Mouse (Mus musculus) layer of hippocampus, postnatal 14 days (tissue): ENCODE measurements around the gene Dll4. TPM values are rescaled to one million over a fixed set of nuclear protein-coding genes. Genes with fewer than 3 reads are reported as not detected.

Experiments used
- DNase-seq, 2 experiments: peaks; one replicate each; pipeline ENCODE4 v3.0.0; 2021 to 2022; ENCODE audit warnings: low spot score in 2 of 2, mixed read lengths in 1 of 2
- total RNA-seq, 2 experiments: library from RNA; stranded (reverse); gene quantifications; 2 replicates each; pipeline ENCODE4 v1.2.3; 2021

Gene Dll4
- total RNA-seq, 2 experiments from 2014 or later, result 5.6 to 6.3 TPM

GRCm38 (mm10) chr2:119332177-119332661, 6.6 kb downstream of the Dll4 start:
- no peak for DNase-seq

- no peak for DNase-seq
These were observed 8.6 kb downstream of the Dll4 start for GRCm38 (mm10) chr2:119334135-119334534.

GRCm38 (mm10) chr2:119334964-119335525, 9.5 kb downstream of the Dll4 start:
- DNase-seq, result no peak

DNA sequence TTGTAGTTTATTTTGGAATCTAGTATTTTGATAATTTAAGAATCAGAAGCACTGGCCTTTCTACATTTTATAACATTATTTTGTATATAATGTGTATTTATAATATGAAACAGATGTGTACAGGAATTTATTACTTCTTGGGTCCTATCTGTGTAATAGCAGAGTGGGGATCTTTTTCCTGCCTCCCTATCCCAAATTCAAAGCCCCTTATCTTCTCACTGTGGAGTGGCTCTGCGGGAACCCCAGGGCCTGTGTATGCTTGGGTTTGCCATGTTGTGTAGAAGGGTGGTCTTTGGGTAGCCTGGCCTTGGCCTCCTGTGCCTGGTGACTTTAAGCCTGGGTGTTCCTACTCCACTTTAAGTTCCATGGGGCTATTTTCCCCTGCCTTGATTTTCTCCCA, 10.0 kb downstream of the Dll4 start:
- no peak for DNase-seq

DNA sequence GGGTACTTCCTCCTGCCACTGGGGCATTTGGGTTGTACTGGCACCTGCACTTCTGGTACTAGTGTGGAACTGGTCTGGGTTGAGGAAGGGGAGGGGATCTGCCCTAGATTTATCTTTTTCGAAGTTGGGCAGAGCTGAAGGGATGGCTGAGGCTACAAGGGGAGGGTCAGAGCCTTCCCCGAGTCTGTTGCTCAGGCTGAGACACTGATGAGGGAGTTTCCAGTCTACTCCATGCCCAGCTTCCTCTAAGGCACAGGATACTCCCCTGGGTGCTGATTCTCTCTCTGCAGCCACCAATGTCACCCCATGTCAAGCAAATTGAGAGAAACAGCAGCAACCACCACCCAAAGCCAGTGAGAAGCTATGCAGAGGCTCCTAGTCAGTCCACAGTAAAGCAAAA, 10.4 kb downstream of the Dll4 start:
- no peak for DNase-seq

DNA sequence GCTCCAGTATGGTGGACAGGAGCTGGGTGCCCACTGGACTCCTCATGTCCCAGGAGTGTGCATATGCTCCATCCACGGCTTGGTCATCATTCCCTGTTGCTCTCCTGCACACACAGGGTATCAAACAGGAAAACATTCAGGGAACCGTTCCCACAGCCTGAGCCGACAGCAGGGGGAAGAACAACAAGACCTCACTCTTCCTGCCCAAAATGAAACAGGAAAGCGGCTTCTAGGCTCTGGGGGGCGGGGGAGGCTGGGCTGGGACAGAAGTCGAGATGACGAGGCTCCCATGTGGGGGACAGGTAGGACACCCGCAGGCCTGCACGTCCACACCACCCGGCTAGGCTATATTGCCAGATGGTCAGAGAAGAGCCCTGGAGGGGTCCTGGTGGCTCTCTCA, 10.9 kb downstream of the Dll4 start:
- DNase-seq, result no peak

DNA sequence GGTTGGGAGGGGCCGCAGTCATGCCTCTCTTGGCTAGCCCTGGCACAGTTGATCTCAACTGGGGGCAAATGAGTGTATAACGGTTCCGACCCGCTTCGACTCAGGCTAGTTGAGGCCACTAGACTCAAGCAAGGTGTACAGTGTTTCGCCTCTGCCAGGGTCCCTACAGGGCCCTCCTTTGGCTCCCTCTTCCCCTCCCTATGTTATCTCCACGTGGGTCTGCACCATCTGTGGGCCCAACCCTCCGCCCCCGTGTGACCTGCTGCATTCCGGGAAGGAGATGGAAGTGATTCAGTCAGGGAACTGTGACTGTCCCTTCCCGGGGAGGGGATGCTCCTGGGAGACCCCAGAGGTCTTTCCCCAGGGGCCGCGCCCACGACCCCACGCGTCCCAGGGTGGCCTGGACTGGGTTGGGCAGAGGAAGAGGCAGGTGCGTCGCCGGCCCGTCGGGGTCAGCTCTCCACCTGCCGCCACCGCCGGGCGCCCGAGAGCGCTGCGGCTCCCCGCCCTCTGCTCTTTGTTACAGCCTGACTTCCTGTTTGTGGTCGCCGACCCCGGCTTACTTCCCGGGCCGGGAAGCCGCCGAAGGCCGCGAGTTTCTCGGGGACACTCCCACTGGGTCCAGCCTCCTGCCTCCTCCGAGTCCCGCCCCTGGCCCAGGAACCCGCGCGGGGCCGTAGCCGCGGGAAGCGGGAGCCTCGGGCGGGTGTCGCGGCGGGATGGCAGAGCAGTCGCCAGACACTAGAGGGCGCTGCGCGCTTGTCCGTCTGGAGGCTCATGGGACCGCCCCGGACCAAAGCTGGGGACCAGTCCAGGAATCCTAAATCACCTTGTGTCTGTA, 12.1 kb downstream of the Dll4 start:
- DNase-seq, result peak; percentile 84 to 85

- no peak for DNase-seq
These were observed 19.1 kb downstream of the Dll4 start for GRCm38 (mm10) chr2:119344537-119345138.

- DNase-seq, result peak; percentile 88 to 95
These were observed 25.2 kb downstream of the Dll4 start, which contains the start of gene Chac1 for GRCm38 (mm10) chr2:119350555-119351486. Gene Chac1, plus strand, starts transcription at chr2:119351229.

GRCm38 (mm10) chr2:119353707-119354106, 28.1 kb downstream of the Dll4 start:
- no peak for DNase-seq

DNA sequence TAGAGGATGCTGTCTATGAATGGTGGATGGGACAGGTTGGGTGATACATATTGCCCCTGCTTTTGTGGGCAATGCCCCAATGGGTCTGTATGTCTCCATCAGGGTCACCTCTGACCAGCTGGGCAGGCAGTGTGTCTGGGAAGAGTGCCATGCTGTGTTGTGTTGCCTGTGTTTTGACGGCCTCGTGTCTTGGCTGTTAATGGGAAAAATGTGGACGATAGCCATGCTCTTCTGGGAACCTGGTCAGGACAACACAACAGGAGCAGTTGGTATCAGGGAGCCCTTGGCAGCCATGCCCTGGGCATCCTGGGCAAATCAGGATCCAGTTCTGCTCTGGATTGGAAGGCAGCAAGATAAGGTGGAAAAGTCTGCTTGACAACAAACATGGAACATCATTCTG, 29.5 kb downstream of the Dll4 start:
- DNase-seq, result peak; percentile 54 to 71

GRCm38 (mm10) chr2:119355651-119356050, 30.1 kb downstream of the Dll4 start:
- DNase-seq, result no peak

- DNase-seq, result no peak
These were observed 30.7 kb downstream of the Dll4 start for GRCm38 (mm10) chr2:119356310-119356709.

DNA sequence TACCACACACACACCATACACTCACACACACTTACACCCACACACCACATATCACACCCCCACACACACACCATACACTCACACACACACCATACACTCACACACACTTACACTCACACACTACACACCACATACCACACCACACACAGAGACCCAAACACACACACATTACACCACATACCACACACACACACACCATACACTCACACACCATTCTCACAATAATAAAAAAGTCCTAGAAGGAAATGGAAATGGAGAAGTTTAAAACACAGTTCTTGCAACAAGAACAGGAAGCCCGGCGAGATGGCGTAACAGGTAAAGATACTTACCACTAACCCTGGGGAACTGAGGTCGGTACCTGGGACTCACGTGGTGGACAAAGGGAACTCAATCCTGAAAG, 31.2 kb downstream of the Dll4 start:
- no peak for DNase-seq

GRCm38 (mm10) chr2:119358249-119358648, 32.7 kb downstream of the Dll4 start:
- DNase-seq, result no peak

DNA sequence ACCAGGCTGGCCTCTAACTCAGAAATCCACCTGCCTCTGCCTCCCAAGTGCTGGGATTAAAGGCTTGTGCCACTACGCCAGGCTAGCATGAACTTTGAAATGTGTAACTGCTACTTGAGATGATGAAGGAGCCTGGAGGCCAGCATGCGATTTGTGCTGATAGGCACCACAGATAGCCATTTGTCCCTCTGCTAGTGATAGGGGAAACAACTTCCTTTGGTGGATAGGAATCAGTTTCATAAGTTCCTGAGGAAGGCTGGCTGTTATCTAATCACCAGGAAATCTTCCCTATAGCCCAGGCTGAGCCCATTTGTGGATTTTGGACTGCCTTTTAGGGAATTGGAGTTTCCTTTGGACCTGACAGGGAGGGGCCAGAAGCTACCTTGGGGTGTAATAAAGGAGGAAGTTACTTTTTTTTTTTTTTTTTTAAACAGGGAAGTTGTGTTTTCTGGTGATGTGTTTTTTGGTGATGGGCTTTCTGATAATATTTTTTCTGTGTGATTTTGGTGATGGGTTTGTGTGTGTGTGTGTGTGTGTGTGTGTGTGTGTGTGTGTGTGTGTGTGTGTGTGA, 34.2 kb downstream of the Dll4 start:
- DNase-seq, result no peak

DNA sequence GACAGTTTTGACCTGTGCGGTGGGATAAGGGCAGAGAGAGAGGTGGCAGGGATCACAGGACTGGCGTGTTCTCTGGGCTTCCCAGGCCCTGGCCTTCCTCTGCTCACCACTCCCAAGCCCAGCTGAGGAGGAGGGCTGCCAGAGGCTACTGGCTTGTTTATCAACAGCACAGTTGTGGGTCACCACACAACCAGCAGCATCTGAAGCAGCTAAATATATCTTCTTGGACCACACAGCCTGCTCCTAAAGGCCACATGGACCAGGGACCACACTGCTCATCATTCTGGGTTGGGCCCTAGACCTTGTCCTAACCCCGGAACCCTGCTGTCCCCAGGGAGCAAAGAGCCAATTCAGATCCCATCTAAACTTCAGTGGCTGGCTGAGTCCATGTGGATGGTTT, 39.4 kb downstream of the Dll4 start:
- no peak for DNase-seq

- DNase-seq, result no peak
These were observed 41.8 kb downstream of the Dll4 start for GRCm38 (mm10) chr2:119367346-119367745.

GRCm38 (mm10) chr2:119370116-119370515, 44.5 kb downstream of the Dll4 start:
- no peak for DNase-seq

DNA sequence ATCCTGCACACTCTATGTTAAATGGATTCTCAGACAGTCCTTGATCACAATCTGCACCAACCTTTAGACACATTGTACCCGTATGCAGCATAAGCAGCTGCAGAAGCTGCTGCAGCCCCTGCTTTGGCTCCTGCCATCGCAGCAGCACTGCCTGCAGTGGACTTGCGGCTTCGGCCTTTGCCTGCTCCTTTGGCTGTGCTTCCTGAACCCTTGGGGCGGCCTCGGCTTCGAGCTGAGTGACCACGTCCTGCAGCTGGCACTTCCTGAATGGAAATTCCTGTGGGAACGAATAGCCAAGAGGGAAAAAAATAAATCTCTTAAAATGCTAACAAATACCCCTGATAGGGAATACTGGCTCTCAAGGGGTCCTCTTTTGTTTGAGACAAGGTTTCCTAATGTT, 51.7 kb downstream of the Dll4 start:
- DNase-seq, result no peak

DNA sequence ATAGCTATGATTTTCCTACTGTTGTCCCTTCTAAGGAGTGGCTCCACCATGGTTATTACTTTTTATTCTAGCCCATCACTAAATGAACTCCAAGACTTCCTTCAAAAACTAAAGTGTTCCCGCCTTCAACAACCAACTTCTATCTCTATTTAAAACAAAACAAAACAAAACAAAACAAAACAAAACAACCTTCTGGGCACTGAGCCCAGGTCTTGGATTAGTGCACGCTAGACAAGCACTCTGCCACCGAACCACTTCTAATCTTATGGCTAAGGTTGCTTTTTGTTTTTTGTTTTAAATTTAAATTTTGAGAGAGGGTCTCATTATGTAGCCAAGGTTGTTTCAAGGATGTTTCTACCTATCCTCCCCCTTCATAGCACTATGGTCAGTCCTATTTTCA, 52.2 kb downstream of the Dll4 start:
- no peak for DNase-seq
